Mouse (Mus musculus) skeletal muscle tissue, postnatal 0 days (tissue): ENCODE data around the gene Tpx2. TPM values are rescaled to one million over a fixed set of nuclear protein-coding genes. Genes with fewer than 3 reads are reported as not detected.

ENCODE experiments used
- microRNA-seq, 2 experiments: library from miRNA; unstranded; fragments of <30 nt; microRNA quantifications; one replicate each; pipeline ENCODE4; 2016
- polyA plus RNA-seq: library from polyadenylated mRNA; unstranded; fragments of >200 nt; fragmentation: Nextera tagmentation; extraction: Ambion mirVana; gene quantifications from 2 replicates; pipeline ENCODE4 v1.2.1, GENCODE M21; 2015

The Tpx2 gene
- polyA plus RNA-seq = 11.6 and 14.0 TPM in 2 replicates

DNA sequence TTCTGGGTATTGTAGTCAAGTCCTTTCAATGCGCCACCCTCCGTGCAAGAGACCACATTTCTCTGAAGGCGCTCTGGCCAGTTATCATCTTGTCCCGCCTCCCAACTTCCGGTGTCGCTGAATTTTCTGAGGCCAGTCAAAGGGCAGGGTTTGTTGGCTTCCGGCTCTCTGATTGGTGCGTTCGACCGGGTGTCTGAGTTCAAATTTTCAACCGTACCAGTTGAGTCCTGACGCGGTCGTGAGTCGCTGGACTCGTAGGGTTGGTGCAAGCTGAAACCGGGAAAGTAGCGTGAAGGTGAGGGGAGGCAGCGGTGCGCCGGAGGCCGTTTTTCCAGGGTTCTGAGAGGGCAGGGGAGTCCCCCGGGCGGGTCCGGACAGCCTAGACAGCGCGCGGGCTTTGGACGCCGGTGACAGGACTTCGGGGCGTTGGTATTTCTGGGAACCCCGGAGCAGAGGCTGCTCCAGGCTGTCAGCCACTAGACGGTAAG is at the start of gene Tpx2:
Gene Tpx2, plus strand, starts transcription at position 150 of the 488 bp plus-strand sequence.

DNA sequence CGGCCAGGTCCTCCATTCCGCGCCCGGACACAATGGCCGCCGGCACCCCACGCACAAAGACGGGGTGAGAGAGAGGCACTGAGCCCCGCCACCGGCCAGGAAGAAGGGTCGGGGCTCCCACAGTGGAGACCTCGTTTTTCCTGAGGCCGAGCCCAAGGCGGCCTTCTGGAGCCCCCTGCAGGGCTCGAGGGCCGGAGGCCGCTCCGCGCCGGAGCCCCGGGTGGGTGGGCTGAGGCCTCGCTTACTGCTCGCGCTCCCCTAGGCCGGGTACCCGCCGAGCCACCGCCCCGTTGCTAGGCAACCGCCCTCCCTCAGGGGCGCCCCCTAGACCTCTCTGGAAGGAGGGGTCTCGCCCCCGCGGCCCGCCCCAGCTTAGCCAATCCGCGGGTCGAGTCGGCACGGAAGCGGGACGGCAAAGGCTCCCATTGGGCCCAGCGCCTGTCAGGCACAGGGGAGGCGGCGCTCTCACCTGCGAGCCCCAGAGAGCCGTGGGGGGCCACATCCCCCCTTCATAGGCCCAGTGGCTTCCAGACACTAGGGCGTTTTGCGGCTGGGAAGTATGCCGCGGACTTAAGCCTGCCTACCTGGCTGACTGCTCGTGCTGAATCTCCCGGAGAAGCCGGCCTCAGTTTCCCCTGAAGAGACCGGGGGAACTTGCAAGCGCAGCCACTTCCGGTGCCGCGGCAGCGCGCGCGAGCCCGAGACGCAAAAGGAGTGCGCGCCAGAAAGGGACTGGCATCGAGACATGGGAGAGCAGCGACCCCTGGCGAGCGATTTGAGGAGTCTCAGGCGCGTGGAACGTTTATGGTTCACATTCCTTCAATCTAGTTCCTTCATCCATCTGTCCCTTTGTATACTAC is 16.5 kb upstream of the Tpx2 start, which contains the start of gene Bcl2l1:
Gene Bcl2l1, minus strand, starts transcription at position 710 of the 860 bp plus-strand sequence.

DNA sequence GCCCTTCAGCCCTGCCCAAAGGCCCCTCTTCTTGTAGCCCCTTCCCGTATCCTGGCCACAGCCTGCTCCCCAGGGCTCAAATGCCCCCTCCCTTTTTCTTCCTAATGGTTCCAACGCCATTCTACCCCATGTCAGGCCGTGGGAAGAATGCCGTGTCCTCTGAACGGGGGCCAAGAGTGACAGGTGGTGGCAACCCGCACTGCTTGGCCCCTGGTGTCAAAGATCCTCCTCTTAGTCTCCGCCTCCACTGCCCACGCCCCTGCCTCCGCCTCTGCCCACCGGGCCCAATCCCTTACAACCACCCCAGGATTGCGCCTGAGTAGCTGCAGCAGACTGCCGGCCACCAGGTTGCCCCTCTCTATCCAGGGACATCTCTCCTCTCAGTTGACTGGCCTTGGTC is 63.3 kb downstream of the Tpx2 start, which contains the start of gene Mylk2:
Gene Mylk2, plus strand, starts transcription at position 322 of the 400 bp plus-strand sequence.

DNA sequence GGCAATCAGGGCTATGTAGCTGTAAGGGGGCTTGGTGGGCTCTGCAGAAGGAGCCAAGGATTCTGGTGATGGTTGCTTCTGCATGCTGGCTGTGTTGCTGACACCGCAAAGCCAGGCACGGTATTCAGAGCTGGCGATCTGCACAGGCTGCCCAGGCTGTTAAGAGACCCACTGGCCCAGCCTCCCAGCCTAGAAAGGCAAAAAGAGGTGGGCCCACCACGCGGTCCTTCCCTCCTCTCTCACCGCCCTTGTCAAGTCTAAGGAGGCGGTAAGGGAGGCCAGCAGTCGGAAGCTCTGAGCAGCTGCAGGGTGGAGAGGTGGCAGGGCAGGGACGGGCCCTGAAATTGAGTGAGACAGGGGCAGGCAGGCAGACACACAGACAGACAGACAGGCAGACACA is 85.3 kb downstream of the Tpx2 start, which contains the start of gene Foxs1:
Gene Foxs1, minus strand, starts transcription at position 161 of the 400 bp plus-strand sequence.

Small RNA genes within 50 kb of the gene (microRNA-seq; reads per million reads assigned to microRNA genes)
- gene Mir5622 = 0 to 0.41 reads per million in 2 experiments

Other genes with a start within 250 kb of the Tpx2 start
- gene Defb45, start 248.6 kb upstream of the Tpx2 start, polyA plus RNA-seq = not detected in 2 replicates
- not detected in 2 replicates for gene Defb36, start 243.6 kb upstream of the Tpx2 start, polyA plus RNA-seq
- gene Defb25, start 224.9 kb upstream of the Tpx2 start, polyA plus RNA-seq = 2.4 and 2.9 TPM in 2 replicates
- 9.6 and 9.7 TPM in 2 replicates for gene Rem1, start 221.0 kb upstream of the Tpx2 start, polyA plus RNA-seq
- gene H13, start 178.5 kb upstream of the Tpx2 start, polyA plus RNA-seq = 74.3 and 87.0 TPM in 2 replicates
- 16.1 and 19.8 TPM in 2 replicates for gene Mcts2, start 160.9 kb upstream of the Tpx2 start, polyA plus RNA-seq
- gene Id1, start 111.7 kb upstream of the Tpx2 start, polyA plus RNA-seq = 32.7 and 47.4 TPM in 2 replicates
- gene Cox4i2, start 93.8 kb upstream of the Tpx2 start, polyA plus RNA-seq = 7.7 and 7.9 TPM in 2 replicates
- gene Bcl2l1, start 16.2 kb upstream of the Tpx2 start, polyA plus RNA-seq = 29.3 and 29.7 TPM in 2 replicates
- gene Mylk2, start 63.4 kb downstream of the Tpx2 start, polyA plus RNA-seq = 82.6 and 85.1 TPM in 2 replicates
- 5.7 and 6.6 TPM in 2 replicates for gene Foxs1, start 85.2 kb downstream of the Tpx2 start, polyA plus RNA-seq
- 0.36 and 0.55 TPM in 2 replicates for gene Dusp15, start 103.7 kb downstream of the Tpx2 start, polyA plus RNA-seq
- gene Ttll9, start 114.5 kb downstream of the Tpx2 start, polyA plus RNA-seq = 0.09 and 0.13 TPM in 2 replicates
- gene Pdrg1, start 167.5 kb downstream of the Tpx2 start, polyA plus RNA-seq = 109 and 114 TPM in 2 replicates
- gene Xkr7, start 183.9 kb downstream of the Tpx2 start, polyA plus RNA-seq = 0.05 TPM in 1 of 2 replicates, not detected in the other
- gene Ccm2l, start 218.0 kb downstream of the Tpx2 start, polyA plus RNA-seq = 1.8 and 2.5 TPM in 2 replicates